Mouse (Mus musculus) embryonic fibroblast, embryonic 13.5 days (primary cell): Measurements from ENCODE around the gene Unc5cl.

Experiments used
- CTCF ChIP-seq: IDR thresholded peaks from 2 replicates; pipeline ENCODE4 v1.5.1; 2011; ENCODE audit warnings: mild to moderate bottlenecking, control low read depth, low read length, moderate library complexity, borderline replicate concordance; ENCODE audit not compliant: insufficient read depth
- POLR2A ChIP-seq: IDR thresholded peaks from 2 replicates; pipeline ENCODE4 v1.6.1; 2011; ENCODE audit warnings: low read depth, mild to moderate bottlenecking, control low read depth, low read length, moderate library complexity

DNA sequence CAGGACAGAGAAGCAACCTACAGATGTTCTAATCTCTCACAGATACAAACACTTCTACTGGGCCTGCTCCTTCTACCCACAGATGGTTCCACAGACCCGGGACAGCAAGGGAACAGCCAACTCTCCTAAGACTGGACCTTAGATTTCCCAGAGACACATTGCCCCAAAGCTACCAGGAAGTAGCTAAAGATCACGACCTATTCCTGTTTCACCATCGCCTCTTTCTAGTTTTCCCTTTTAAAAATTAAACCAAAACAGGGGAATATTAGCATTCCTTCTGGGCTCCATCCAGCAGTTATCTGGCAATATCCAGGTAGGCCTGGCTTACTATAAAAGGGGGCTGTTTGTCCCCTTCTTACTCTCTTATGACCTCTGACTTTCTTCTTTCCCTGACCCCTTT, 43.3 kb downstream of the Unc5cl start:
- TF ChIP-seq POLR2A (no peak), CTCF (no peak)
